Mouse (Mus musculus): ENCODE results near the gene Lrtm2. TPM values are rescaled to one million over a fixed set of nuclear protein-coding genes. Genes with fewer than 3 reads are reported as not detected.

Lrtm2 gene
- polyA plus RNA-seq, 1 experiment from 2014 or later, result 0.16 TPM

GRCm38 (mm10) chr6:119318732-119319131 lies 11.8 kb downstream of the Lrtm2 start:
- Histone ChIP-seq H3K9ac (no peak overlapping the region), H3K27me3 (ENCODE audit: insufficient read depth, low read length) (no peaks in the 10 kb centered on the region), H3K36me3 (ENCODE audit: insufficient read depth) (no peaks in the 10 kb centered on the region), H3K4me3 (ENCODE audit: low read depth, low read length) (no peak overlapping the region), H3K4me1 (ENCODE audit: insufficient read depth) (no peaks in the 10 kb centered on the region), H3K4me2 (no peak overlapping the region), H3K27ac (ENCODE audit: low read depth) (no peak overlapping the region), H3K9me3 (ENCODE audit: low read depth, low read length) (no peaks in the 10 kb centered on the region)
- TF ChIP-seq CTCF (IDR thresholded peaks at IDR 0.05; ENCODE audit: low read depth), result no peak
- no peak for ATAC-seq (ENCODE audit: insufficient read depth)
- 82% methylated on average over 9 of the region's 9 CpGs for WGBS
- DNase-seq, result no peak

GRCm38 (mm10) chr6:119314751-119315476 lies 15.7 kb downstream of the Lrtm2 start:
- ATAC-seq (ENCODE audit: insufficient read depth), result no peak
- WGBS, result 30% methylated on average over 7 of the region's 7 CpGs
- Histone ChIP-seq H3K9me3 (ENCODE audit: low read depth, low read length) (no peaks in the 10 kb centered on the region), H3K4me1 (ENCODE audit: insufficient read depth) (no peaks in the 10 kb centered on the region), H3K4me3 (ENCODE audit: low read depth, low read length) (no peak overlapping the region), H3K9ac (no peak overlapping the region), H3K4me2 (no peak overlapping the region), H3K27me3 (ENCODE audit: insufficient read depth, low read length) (no peaks in the 10 kb centered on the region), H3K27ac (ENCODE audit: low read depth) (no peak overlapping the region), H3K36me3 (ENCODE audit: insufficient read depth) (no peaks in the 10 kb centered on the region)
- DNase-seq, result no peak
- no peak for TF ChIP-seq CTCF (IDR thresholded peaks at IDR 0.05; ENCODE audit: low read depth)

- WGBS, result 38% methylated on average over 14 of the region's 14 CpGs
- Histone ChIP-seq H3K9ac (no peak overlapping the region), H3K4me2 (no peak overlapping the region), H3K4me1 (ENCODE audit: insufficient read depth) (no peaks in the 10 kb centered on the region), H3K9me3 (ENCODE audit: low read depth, low read length) (no peaks in the 10 kb centered on the region), H3K36me3 (ENCODE audit: insufficient read depth) (no peaks in the 10 kb centered on the region), H3K4me3 (ENCODE audit: low read depth, low read length) (no peak overlapping the region), H3K27me3 (ENCODE audit: insufficient read depth, low read length) (no peaks in the 10 kb centered on the region), H3K27ac (ENCODE audit: low read depth) (no peak overlapping the region)
- TF ChIP-seq CTCF (IDR thresholded peaks at IDR 0.05; ENCODE audit: low read depth), result no peak
- ATAC-seq (ENCODE audit: insufficient read depth) (no peak), DNase-seq (peak; percentile 56)
These were observed 16.8 kb downstream of the Lrtm2 start for GRCm38 (mm10) chr6:119313588-119314375.

DNA sequence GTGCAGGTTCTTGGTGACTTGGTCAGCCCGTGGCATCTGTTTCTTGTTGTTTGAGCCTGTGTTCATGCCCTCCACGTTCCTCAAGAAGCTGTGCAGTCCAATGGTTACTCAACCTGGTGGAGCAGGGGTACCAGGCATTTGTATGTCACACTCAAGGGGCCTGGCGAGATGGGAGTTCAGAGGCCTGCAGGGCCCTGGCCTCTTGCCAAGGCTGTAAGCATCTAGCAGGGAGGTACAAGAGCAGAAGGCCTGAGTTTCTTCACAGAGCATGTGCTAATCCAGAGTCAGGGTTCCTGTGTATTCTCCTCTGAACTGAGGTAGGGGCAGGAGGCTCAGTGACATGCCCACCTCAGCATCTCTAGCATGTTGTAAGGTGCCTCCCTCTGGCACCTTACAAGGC lies 17.5 kb downstream of the Lrtm2 start:
- Histone ChIP-seq H3K36me3 (ENCODE audit: insufficient read depth) (no peaks in the 10 kb centered on the region), H3K9ac (no peak overlapping the region), H3K9me3 (ENCODE audit: low read depth, low read length) (no peaks in the 10 kb centered on the region), H3K27me3 (ENCODE audit: insufficient read depth, low read length) (no peaks in the 10 kb centered on the region), H3K27ac (ENCODE audit: low read depth) (no peak overlapping the region), H3K4me3 (ENCODE audit: low read depth, low read length) (no peak overlapping the region), H3K4me1 (ENCODE audit: insufficient read depth) (no peaks in the 10 kb centered on the region), H3K4me2 (no peak overlapping the region)
- ATAC-seq (ENCODE audit: insufficient read depth) (peak; percentile 8; the same call in 1 of the 2 replicates), DNase-seq (peak; percentile 61)
- TF ChIP-seq CTCF (IDR thresholded peaks at IDR 0.05; ENCODE audit: low read depth), result no peak
- WGBS, result 39% methylated on average over 3 of the region's 3 CpGs

GRCm38 (mm10) chr6:119312381-119312780 lies 18.2 kb downstream of the Lrtm2 start:
- no peak for ATAC-seq (ENCODE audit: insufficient read depth)
- no peak overlapping the region for H3K27ac ChIP-seq (ENCODE audit: low read depth)
- no peak overlapping the region for H3K9ac ChIP-seq
- no peak overlapping the region for H3K4me3 ChIP-seq (ENCODE audit: low read depth, low read length)
- H3K9me3 ChIP-seq (ENCODE audit: low read depth, low read length), result no peaks in the 10 kb centered on the region
- DNase-seq, result no peak
- H3K36me3 ChIP-seq (ENCODE audit: insufficient read depth), result no peaks in the 10 kb centered on the region
- WGBS, result 84% methylated on average over 6 of the region's 6 CpGs
- H3K4me2 ChIP-seq, result no peak overlapping the region
- no peaks in the 10 kb centered on the region for H3K27me3 ChIP-seq (ENCODE audit: insufficient read depth, low read length)
- no peaks in the 10 kb centered on the region for H3K4me1 ChIP-seq (ENCODE audit: insufficient read depth)
- no peak for TF ChIP-seq CTCF (IDR thresholded peaks at IDR 0.05; ENCODE audit: low read depth)

DNA sequence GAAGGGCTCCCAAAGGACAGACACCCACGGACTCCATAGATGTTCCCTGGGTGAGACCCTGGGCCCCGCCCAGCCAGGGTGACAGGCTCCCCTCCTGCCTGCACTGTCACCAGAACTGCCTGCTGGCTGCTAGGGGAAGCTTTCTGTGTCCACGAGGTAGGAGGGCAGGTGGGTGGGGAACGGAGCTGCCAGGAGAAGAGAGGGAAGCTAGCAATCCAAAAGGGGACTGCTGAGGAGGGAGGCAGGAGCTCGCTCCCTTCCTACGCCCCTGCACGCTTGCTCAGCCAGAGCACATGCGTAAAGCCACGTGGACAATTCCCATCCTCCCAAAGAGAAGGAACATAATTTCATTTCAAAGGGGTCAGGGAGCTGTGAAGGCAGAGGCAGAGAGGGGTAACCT lies 20.4 kb downstream of the Lrtm2 start:
- no peaks in the 10 kb centered on the region for H3K36me3 ChIP-seq (ENCODE audit: insufficient read depth)
- no peak overlapping the region for H3K27ac ChIP-seq (ENCODE audit: low read depth)
- H3K4me3 ChIP-seq (ENCODE audit: low read depth, low read length), result no peak overlapping the region
- no peak overlapping the region for H3K9ac ChIP-seq
- DNase-seq, result no peak
- H3K4me2 ChIP-seq, result no peak overlapping the region
- no peak for ATAC-seq (ENCODE audit: insufficient read depth)
- 50% methylated on average over 9 of the region's 9 CpGs for WGBS
- no peaks in the 10 kb centered on the region for H3K4me1 ChIP-seq (ENCODE audit: insufficient read depth)
- H3K9me3 ChIP-seq (ENCODE audit: low read depth, low read length), result no peaks in the 10 kb centered on the region
- no peaks in the 10 kb centered on the region for H3K27me3 ChIP-seq (ENCODE audit: insufficient read depth, low read length)
- TF ChIP-seq CTCF (IDR thresholded peaks at IDR 0.05; ENCODE audit: low read depth), result no peak

DNA sequence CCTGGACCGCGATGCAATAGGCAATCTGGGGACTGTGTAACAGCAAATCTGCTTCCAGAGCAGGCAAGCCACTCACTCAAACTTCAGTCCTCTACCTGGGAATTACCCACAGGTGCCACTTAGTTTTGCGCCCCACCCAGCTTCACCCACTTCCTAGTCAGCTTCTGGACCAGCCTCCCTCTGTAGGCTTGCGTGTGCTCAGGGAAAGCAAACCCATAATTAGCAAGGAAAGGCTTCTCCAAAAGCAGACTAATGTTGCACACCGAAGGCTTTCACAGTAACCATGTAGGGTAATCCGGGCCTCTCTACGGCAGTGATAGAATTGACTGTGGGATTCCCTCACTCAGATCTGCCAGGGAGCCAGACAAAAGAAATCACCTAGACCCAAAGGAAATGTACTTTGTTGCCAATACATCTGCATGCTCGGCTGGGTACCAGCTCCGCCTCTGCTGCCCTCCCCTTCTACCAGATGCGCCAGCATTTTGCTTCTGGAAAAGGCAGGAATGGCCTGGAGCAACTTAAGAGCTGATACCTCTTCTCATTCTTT lies 22.6 kb downstream of the Lrtm2 start:
- Histone ChIP-seq H3K36me3 (ENCODE audit: insufficient read depth) (no peaks in the 10 kb centered on the region), H3K4me2 (no peak overlapping the region), H3K4me3 (ENCODE audit: low read depth, low read length) (no peak overlapping the region), H3K9ac (no peak overlapping the region), H3K27ac (ENCODE audit: low read depth) (no peak overlapping the region), H3K27me3 (ENCODE audit: insufficient read depth, low read length) (no peaks in the 10 kb centered on the region), H3K9me3 (ENCODE audit: low read depth, low read length) (no peaks in the 10 kb centered on the region), H3K4me1 (ENCODE audit: insufficient read depth) (no peaks in the 10 kb centered on the region)
- 67% methylated on average over 10 of the region's 10 CpGs for WGBS
- DNase-seq, result no peak
- no peak for TF ChIP-seq CTCF (IDR thresholded peaks at IDR 0.05; ENCODE audit: low read depth)
- ATAC-seq (ENCODE audit: insufficient read depth), result no peak
